Mouse (Mus musculus) MEL (cell line): ENCODE results near the gene Eif2b3. TPM values are rescaled to one million over a fixed set of nuclear protein-coding genes. Genes with fewer than 3 reads are reported as not detected.
A peak's percentile ranks its signal among the peaks of the same experiment; 100 is the strongest.

Source experiments
- DNase-seq: peaks from one replicate; pipeline ENCODE4 v3.0.0; 2011; ENCODE audit warnings: low read depth, low spot score
- H3K27ac ChIP-seq: 2 replicates; pipeline ENCODE4 v1.5.1; 2012; ENCODE audit warnings: low read depth, mild to moderate bottlenecking, control low read depth, low read length, moderate library complexity; ENCODE audit not compliant: control insufficient read depth
- H3K27me3 ChIP-seq, 2 experiments: fragments of 150-350 bp in 1 of 2; sonication (generic) in 1 of 2; 2 replicates each; pipeline ENCODE4 v1.6.1; 2012; ENCODE audit warnings: low read length in 2 of 2, mild to moderate bottlenecking in 2 of 2, improper control_type of control experiment in 1 of 2, moderate library complexity in 1 of 2; ENCODE audit not compliant: insufficient read depth in 2 of 2, control insufficient read depth in 1 of 2
- H3K36me3 ChIP-seq, 2 experiments: 2 replicates each; pipeline ENCODE4 v1.6.1; 2012 to 2014; ENCODE audit warnings: low read length in 2 of 2, improper control_type of control experiment in 1 of 2, inconsistent platforms in 1 of 2, mild to moderate bottlenecking in 1 of 2; ENCODE audit not compliant: insufficient read depth in 2 of 2, control insufficient read depth in 1 of 2
- H3K4me1 ChIP-seq, 2 experiments: fragments of 150-350 bp in 1 of 2; sonication (generic) in 1 of 2; 2 replicates each; pipeline ENCODE4 v1.6.1; 2012; ENCODE audit warnings: low read length in 2 of 2, improper control_type of control experiment in 1 of 2, mild to moderate bottlenecking in 1 of 2; ENCODE audit not compliant: insufficient read depth in 2 of 2, control insufficient read depth in 1 of 2
- H3K4me3 ChIP-seq, 2 experiments: fragments of 150-350 bp in 1 of 2; sonication (generic) in 1 of 2; 2 replicates each; pipeline ENCODE4 v1.5.1; 2012; ENCODE audit warnings: low read depth in 2 of 2, low read length in 2 of 2, mild to moderate bottlenecking in 2 of 2, moderate library complexity in 2 of 2, control low read depth in 1 of 2, improper control_type of control experiment in 1 of 2; ENCODE audit not compliant: control insufficient read depth in 1 of 2, insufficient read depth in 1 of 2
- H3K79me2 ChIP-seq: 2 replicates; pipeline ENCODE4 v1.6.1; 2012; ENCODE audit warnings: mild to moderate bottlenecking, low read length, moderate library complexity; ENCODE audit not compliant: control insufficient read depth, poor library complexity, insufficient read depth
- H3K9ac ChIP-seq: 2 replicates; pipeline ENCODE4 v1.6.1; 2012; ENCODE audit warnings: low read depth, mild to moderate bottlenecking, control low read depth, low read length, moderate library complexity; ENCODE audit not compliant: control insufficient read depth, poor library complexity, severe bottlenecking
- H3K9me3 ChIP-seq: fragments of 150-350 bp; sonication (generic); replicated peaks from 2 replicates; pipeline ENCODE4 v1.6.1; 2012; ENCODE audit warnings: mild to moderate bottlenecking, low read length, improper control_type of control experiment, moderate library complexity; ENCODE audit not compliant: insufficient read depth
- CHD1 ChIP-seq: IDR thresholded peaks from 2 replicates; pipeline ENCODE4 v1.6.1; 2012; ENCODE audit warnings: low read depth, mild to moderate bottlenecking, inconsistent platforms, low read length, improper control_type of control experiment
- CTCF ChIP-seq, 3 experiments: IDR thresholded peaks in 2 of 3; conservative IDR thresholded peaks in 1 of 3; 2 replicates each; pipeline ENCODE4 v1.5.1; 2011 to 2012; ENCODE audit warnings: low read length in 3 of 3, low read depth in 2 of 3, mild to moderate bottlenecking in 2 of 3, improper control_type of control experiment in 1 of 3, inconsistent platforms in 1 of 3, mixed read lengths in 1 of 3, moderate library complexity in 1 of 3; ENCODE audit not compliant: control insufficient read depth in 1 of 3, insufficient read depth in 1 of 3, poor library complexity in 1 of 3, severe bottlenecking in 1 of 3
- E2F4 ChIP-seq: IDR thresholded peaks from 2 replicates; pipeline ENCODE4 v1.6.1; 2011; ENCODE audit warnings: low read depth, low read length, improper control_type of control experiment, borderline replicate concordance
- ELF1 ChIP-seq: IDR thresholded peaks from 2 replicates; pipeline ENCODE4 v1.6.1; 2014; ENCODE audit warnings: low read depth, mild to moderate bottlenecking, inconsistent platforms, low read length, improper control_type of control experiment, moderate library complexity
- EP300 ChIP-seq, 2 experiments: IDR thresholded peaks; 2 replicates each; pipeline ENCODE4 v1.6.1; 2011; ENCODE audit warnings: improper control_type of control experiment in 2 of 2, low read length in 2 of 2, low read depth in 1 of 2, mild to moderate bottlenecking in 1 of 2
- GATA1 ChIP-seq: IDR thresholded peaks from 2 replicates; pipeline ENCODE4 v1.6.1; 2011; ENCODE audit warnings: low read depth, low read length, improper control_type of control experiment
- HCFC1 ChIP-seq: IDR thresholded peaks from 2 replicates; pipeline ENCODE4 v1.6.1; 2012; ENCODE audit warnings: low read depth, mild to moderate bottlenecking, inconsistent platforms, low read length, improper control_type of control experiment, moderate library complexity
- KAT2A ChIP-seq: conservative IDR thresholded peaks from 2 replicates; pipeline ENCODE4 v1.6.1; 2012; ENCODE audit warnings: low read depth, low read length, improper control_type of control experiment, inconsistent platforms
- MAX ChIP-seq: IDR thresholded peaks from 2 replicates; pipeline ENCODE4 v1.6.1; 2011; ENCODE audit warnings: low read length, improper control_type of control experiment
- MAZ ChIP-seq: IDR thresholded peaks from 2 replicates; pipeline ENCODE4 v1.6.1; 2012; ENCODE audit warnings: low read depth, mild to moderate bottlenecking, inconsistent platforms, low read length, improper control_type of control experiment
- MEF2A ChIP-seq: IDR thresholded peaks from 2 replicates; pipeline ENCODE4 v1.6.1; 2014; ENCODE audit warnings: low read depth, mild to moderate bottlenecking, inconsistent platforms, low read length, improper control_type of control experiment; ENCODE audit not compliant: poor library complexity, insufficient replicate concordance, severe bottlenecking; ENCODE audit errors: extremely low read depth
- MYB ChIP-seq: IDR thresholded peaks from 2 replicates; pipeline ENCODE4 v1.6.1; 2011; ENCODE audit warnings: mild to moderate bottlenecking, low read depth, low read length, improper control_type of control experiment
- NELFE ChIP-seq: IDR thresholded peaks from 2 replicates; pipeline ENCODE4 v1.6.1; 2011; ENCODE audit warnings: low read depth, low read length, improper control_type of control experiment
- NRF1 ChIP-seq: IDR thresholded peaks from 2 replicates; pipeline ENCODE4 v1.6.1; 2014; ENCODE audit warnings: low read depth, mild to moderate bottlenecking, inconsistent platforms, low read length, improper control_type of control experiment, moderate library complexity; ENCODE audit not compliant: poor library complexity, insufficient read depth, severe bottlenecking
- POLR2A ChIP-seq, 2 experiments: IDR thresholded peaks; 2 replicates each; pipeline ENCODE4 v1.6.1; 2011 to 2012; ENCODE audit warnings: low read length in 2 of 2, mild to moderate bottlenecking in 2 of 2, control low read depth in 1 of 2, improper control_type of control experiment in 1 of 2, low read depth in 1 of 2, moderate library complexity in 1 of 2; ENCODE audit not compliant: control insufficient read depth in 1 of 2, insufficient read depth in 1 of 2, poor library complexity in 1 of 2
- POLR2AphosphoS2 ChIP-seq: IDR thresholded peaks from 2 replicates; pipeline ENCODE4 v1.6.1; 2011; ENCODE audit warnings: low read length, improper control_type of control experiment
- POLR2AphosphoS5 ChIP-seq: IDR thresholded peaks from 2 replicates; pipeline ENCODE4 v1.6.1; 2012; ENCODE audit warnings: low read depth, borderline replicate concordance, mild to moderate bottlenecking, inconsistent platforms, low read length, moderate library complexity, mixed read lengths
- SIN3A ChIP-seq: IDR thresholded peaks from 2 replicates; pipeline ENCODE4 v1.6.1; 2012; ENCODE audit warnings: low read length, improper control_type of control experiment, inconsistent platforms
- SMC3 ChIP-seq: IDR thresholded peaks from 2 replicates; pipeline ENCODE4 v1.6.1; 2011; ENCODE audit warnings: low read depth, low read length, improper control_type of control experiment
- TBP ChIP-seq: IDR thresholded peaks from 2 replicates; pipeline ENCODE4 v1.8.0; 2011; ENCODE audit warnings: low read depth, low read length, improper control_type of control experiment
- TCF12 ChIP-seq: IDR thresholded peaks from 2 replicates; pipeline ENCODE4 v1.6.1; 2014; ENCODE audit warnings: low read depth, mild to moderate bottlenecking, inconsistent platforms, low read length, improper control_type of control experiment, moderate library complexity
- UBTF ChIP-seq: IDR thresholded peaks from 2 replicates; pipeline ENCODE4 v1.6.1; 2012; ENCODE audit warnings: low read depth, mild to moderate bottlenecking, inconsistent platforms, low read length, improper control_type of control experiment, moderate library complexity, borderline replicate concordance; ENCODE audit not compliant: insufficient read depth
- USF1 ChIP-seq: IDR thresholded peaks from 2 replicates; pipeline ENCODE4 v1.6.1; 2014; ENCODE audit warnings: low read depth, mild to moderate bottlenecking, inconsistent platforms, low read length, improper control_type of control experiment, moderate library complexity
- USF2 ChIP-seq, 2 experiments: IDR thresholded peaks; 2 replicates each; pipeline ENCODE4 v1.6.1; 2011 to 2012; ENCODE audit warnings: improper control_type of control experiment in 2 of 2, low read length in 2 of 2, borderline replicate concordance in 1 of 2, inconsistent platforms in 1 of 2, low read depth in 1 of 2, mild to moderate bottlenecking in 1 of 2; ENCODE audit not compliant: insufficient read depth in 1 of 2
- ZC3H11A ChIP-seq: IDR thresholded peaks from 2 replicates; pipeline ENCODE4 v1.6.1; 2012; ENCODE audit warnings: low read depth, mild to moderate bottlenecking, inconsistent platforms, low read length, improper control_type of control experiment
- ZMIZ1 ChIP-seq: IDR thresholded peaks from 2 replicates; pipeline ENCODE4 v1.6.1; 2012; ENCODE audit warnings: low read depth, mild to moderate bottlenecking, inconsistent platforms, low read length, improper control_type of control experiment, moderate library complexity
- polyA plus RNA-seq, 2 experiments: library from polyadenylated mRNA; stranded (reverse) in 1 of 2; unstranded in 1 of 2; fragments of >175 nt in 1 of 2; fragments of >200 nt in 1 of 2; gene quantifications; 2 replicates each; pipeline versions ENCODE4 v1.2.1 to v1.2.4; 2012; ENCODE audit warnings: low replicate concordance in 2 of 2, low read depth in 1 of 2; ENCODE audit not compliant: insufficient read length in 2 of 2, insufficient read depth in 1 of 2, missing spikeins in 1 of 2
- total RNA-seq: library from RNA; depleted of rRNA; stranded (reverse); fragments of 300-350 nt; gene quantifications from 2 replicates; pipeline ENCODE4 v1.2.3, GENCODE M21; 2012

The Eif2b3 gene
- total and polyA plus RNA-seq, 3 experiments: 77.5 to 79.3 TPM; not detected in 1

- TF ChIP-seq KAT2A: no peak
- no peak for TF ChIP-seq POLR2AphosphoS5
- no peak for TF ChIP-seq USF2 (IDR thresholded peaks at IDR 0.05; ENCODE audit: borderline replicate concordance in 1 of 2, insufficient read depth in 1 of 2, low read depth in 1 of 2, low read length in 2 of 2)
- no peak for TF ChIP-seq E2F4
- TF ChIP-seq ZC3H11A: no peak
- peak; percentile 83 for TF ChIP-seq SIN3A
- peak; percentile 66; the same call in 1 of the 2 replicates for TF ChIP-seq POLR2AphosphoS2
- no peak for TF ChIP-seq UBTF
- 0 out of 2 replicates have a peak, but pooled peaks have one; percentile 15 for TF ChIP-seq NRF1
- TF ChIP-seq SMC3: no peak; the same call in 1 of the 2 replicates
- TF ChIP-seq MYB: no peak
- peak; percentile 56; the same call in 1 of the 2 replicates for TF ChIP-seq TCF12
Measured at GRCm38 (mm10) chr4:117133817-117134600, 114.8 kb downstream of the Eif2b3 start, which contains the start of gene Plk3 (continued).

- Histone ChIP-seq H3K9ac (no peak overlapping the region; the same call in 1 of the 2 replicates), H3K27ac (no peak overlapping the region), H3K4me3 (peak overlapping the region in 1 of 2 experiments; percentile 82; a peak in 1 of 4 replicates), H3K27me3 (no peaks in the 10 kb centered on the region), H3K4me1 (peaks cover 7 to 27% of the 10 kb centered on the region in 2 experiments), H3K9me3 (no peaks in the 10 kb centered on the region), H3K36me3 (peaks cover 0 to 4% of the 10 kb centered on the region in 2 experiments; a peak in 2 of 4 replicates), H3K79me2 (peaks cover 9% of the 10 kb centered on the region)
- no peak for DNase-seq
- TF ChIP-seq TCF12: no peak
- peak; percentile 54; the same call in 1 of the 2 replicates for TF ChIP-seq USF1
Measured at GRCm38 (mm10) chr4:117134601-117134995, 115.4 kb downstream of the Eif2b3 start.

GRCm38 (mm10) chr4:117136034-117136433 lies 116.8 kb downstream of the Eif2b3 start:
- H3K4me1 ChIP-seq: peaks cover 7 to 27% of the 10 kb centered on the region in 2 experiments
- peak overlapping the region; percentile 72 for H3K9ac ChIP-seq
- H3K27me3 ChIP-seq: no peaks in the 10 kb centered on the region
- H3K4me3 ChIP-seq: peak overlapping the region; percentile 51 to 64
- peaks cover 0 to 4% of the 10 kb centered on the region in 2 experiments; a peak in 2 of 4 replicates for H3K36me3 ChIP-seq
- H3K27ac ChIP-seq: peak overlapping the region; percentile 81
- no peaks in the 10 kb centered on the region for H3K9me3 ChIP-seq
- peak; percentile 79 for DNase-seq
- H3K79me2 ChIP-seq: peaks cover 9% of the 10 kb centered on the region
- no peak for TF ChIP-seq POLR2AphosphoS5
- no peak for TF ChIP-seq MAZ
- no peak for TF ChIP-seq HCFC1
- peak in 1 of 2 experiments; percentile 89; a peak in 2 of 4 replicates for TF ChIP-seq POLR2A (IDR thresholded peaks at IDR 0.05; ENCODE audit: control insufficient read depth in 1 of 2, insufficient read depth in 1 of 2, low read depth in 1 of 2, low read length in 2 of 2, poor library complexity in 1 of 2)
- TF ChIP-seq E2F4: no peak
- TF ChIP-seq TBP: peak; percentile 82
- TF ChIP-seq NELFE: peak; percentile 86
- no peak for TF ChIP-seq CTCF (IDR thresholded peaks at IDR 0.05 in 2 of 3, conservative IDR thresholded peaks at IDR 0.05 in 1 of 3; ENCODE audit: control insufficient read depth in 1 of 3, insufficient read depth in 1 of 3, low read depth in 2 of 3, low read length in 3 of 3, poor library complexity in 1 of 3, severe bottlenecking in 1 of 3)
- TF ChIP-seq CHD1: no peak
- no peak for TF ChIP-seq MEF2A
- no peak for TF ChIP-seq GATA1
- peak; percentile 21 to 57; a peak in 2 of 4 replicates for TF ChIP-seq EP300 (IDR thresholded peaks at IDR 0.05; ENCODE audit: low read depth in 1 of 2, low read length in 2 of 2)
- peak; percentile 65; the same call in 1 of the 2 replicates for TF ChIP-seq ZMIZ1
- 0 out of 2 replicates have a peak, but pooled peaks have one; percentile 20 for TF ChIP-seq ELF1
- no peak; the same call in 1 of the 2 replicates for TF ChIP-seq SIN3A
- TF ChIP-seq MAX: peak; percentile 70
